Mouse (Mus musculus) NIH3T3 (cell line): ENCODE results near the gene Kcnc4.

ENCODE experiments used
- DNase-seq: peaks from one replicate; pipeline ENCODE4 v3.0.0-alpha.2; 2012; ENCODE audit warnings: low read depth

Gene Kcnc4

DNA sequence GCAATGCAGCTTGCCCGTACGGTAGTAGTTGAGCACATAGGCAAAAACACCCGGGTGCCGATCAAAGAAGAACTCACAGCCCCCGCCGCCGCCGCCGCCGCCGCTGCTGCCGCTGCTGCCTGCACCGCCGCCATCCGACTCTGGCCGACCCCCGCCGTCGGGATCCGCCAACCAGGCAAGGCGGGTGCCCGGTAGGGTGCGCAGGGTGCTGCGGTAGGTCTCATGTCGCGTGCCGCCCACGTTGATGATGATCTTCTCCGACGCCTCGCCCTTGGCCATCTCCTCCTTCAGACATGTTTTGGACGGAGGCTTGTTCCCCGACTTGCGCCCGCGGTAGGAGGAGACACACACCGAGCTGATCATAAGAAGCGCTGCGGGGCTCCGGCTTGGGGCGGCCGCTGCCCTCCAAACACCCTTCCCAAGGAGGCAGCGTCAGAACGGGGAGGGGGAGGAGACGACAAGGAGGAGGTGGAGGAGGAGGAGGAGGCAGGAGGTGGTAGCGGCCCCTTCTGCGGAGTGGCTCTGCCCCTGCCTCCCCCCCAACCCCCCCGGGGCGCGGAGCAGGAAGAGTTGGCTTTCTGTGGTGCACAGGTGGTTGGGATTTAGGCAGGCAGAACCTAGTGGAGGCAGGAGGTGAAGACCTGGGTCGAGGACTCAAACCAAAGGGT, 690 bp downstream of the Kcnc4 start:
- DNase-seq, result no peak

DNA sequence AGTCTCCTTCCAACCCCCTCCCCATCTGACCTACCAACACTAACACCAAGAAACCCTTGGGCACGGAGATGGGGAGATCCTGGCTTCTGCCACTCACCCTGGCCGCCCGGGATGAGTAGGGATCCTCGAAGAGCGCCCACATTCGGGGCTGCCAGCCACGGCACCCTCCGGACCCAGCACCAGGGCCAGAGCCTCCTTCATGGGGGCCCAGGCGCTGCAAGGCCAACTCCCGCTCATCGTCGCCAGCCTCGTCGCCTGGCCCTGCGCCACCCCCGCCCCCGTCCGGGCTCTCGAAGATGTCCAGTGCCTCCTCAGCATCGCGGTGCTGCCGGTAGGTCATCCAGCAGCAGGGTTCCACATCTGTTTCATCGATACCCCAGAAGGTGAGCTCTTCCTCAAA, 1.2 kb downstream of the Kcnc4 start:
- DNase-seq, result no peak

DNA sequence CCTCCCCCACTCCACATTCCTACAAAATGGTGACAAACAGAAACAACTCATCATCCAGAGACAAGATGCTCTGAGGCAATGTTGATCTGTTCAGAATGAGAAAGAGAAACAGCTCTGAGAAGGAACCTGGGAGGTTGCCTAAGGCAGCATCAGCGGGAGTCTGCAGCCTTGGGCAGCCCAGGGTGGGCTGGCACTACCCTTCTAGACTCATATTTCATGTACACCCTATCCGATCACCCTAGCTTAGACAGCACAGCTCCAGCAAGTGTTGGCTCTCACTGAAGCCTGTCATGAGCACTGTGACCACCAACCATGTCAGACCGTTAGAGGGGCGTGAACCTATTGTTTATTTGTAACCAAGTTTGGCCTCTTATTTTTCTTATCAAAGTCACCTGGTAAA, 5.1 kb downstream of the Kcnc4 start:
- DNase-seq, result no peak

- DNase-seq, result peak; percentile 44
These were observed 12.5 kb downstream of the Kcnc4 start for GRCm38 (mm10) chr3:107446822-107447221.

- no peak for DNase-seq
These were observed 15.5 kb downstream of the Kcnc4 start for GRCm38 (mm10) chr3:107443866-107444265.

DNA sequence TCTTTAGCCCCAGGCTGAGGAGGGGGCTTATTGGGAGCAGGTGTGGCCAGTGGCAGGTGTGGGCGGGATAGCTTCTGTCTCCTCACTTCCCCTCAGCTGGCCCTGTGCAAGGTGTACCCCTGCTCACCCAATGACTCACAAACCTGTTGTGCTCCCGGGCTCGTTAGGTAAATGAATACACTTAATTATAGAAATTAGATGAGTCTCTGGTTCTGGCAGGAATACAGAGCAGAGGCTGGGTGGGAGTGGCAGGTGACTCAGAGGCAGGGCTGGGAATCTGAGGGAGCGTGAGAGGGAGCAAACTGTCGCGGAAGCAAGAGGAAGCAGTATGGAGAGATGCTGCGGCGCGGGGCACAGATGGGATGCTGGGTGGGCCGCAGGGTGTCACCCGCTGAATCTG, 17.2 kb downstream of the Kcnc4 start:
- no peak for DNase-seq

GRCm38 (mm10) chr3:107441306-107441705, 18.0 kb downstream of the Kcnc4 start:
- no peak for DNase-seq

DNA sequence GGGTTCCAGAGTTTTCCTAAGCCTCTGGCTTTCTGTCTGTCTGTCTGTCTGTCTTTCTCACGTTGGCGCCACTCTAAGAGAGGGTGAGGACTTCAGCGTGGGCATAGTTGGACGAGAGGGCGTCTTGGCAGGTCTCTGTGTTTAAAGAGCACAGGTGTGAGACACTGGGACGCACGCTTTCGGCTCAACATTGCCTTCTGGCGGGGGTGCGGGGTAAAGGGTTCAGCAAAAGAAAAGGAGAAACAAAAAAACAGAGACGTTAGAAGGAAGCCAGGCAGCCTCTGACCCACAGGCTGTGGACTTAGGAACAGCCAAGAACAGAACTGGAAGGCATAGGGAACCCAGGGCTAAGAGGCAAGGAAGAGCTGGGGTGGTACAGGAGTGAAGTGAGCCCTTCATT, 20.1 kb downstream of the Kcnc4 start:
- DNase-seq, result no peak

DNA sequence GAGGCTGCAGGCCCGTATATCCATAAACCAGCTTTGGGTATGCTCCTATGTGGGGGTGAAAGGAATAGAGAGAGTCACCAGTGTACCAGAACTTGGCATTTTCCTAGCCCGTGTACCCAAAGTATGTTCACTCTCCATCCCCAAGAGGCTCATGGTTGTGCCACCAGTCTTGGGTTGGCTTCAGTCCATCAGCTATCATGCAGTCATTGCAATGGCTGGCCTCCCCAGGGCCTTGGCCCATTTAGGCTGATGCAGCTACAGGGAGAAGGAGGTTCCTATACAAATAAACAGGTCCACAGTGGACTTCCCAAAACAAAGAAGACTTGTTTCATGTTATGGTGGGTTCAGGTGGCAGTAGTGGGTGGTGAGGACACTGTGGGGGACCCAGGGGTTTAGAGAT, 21.7 kb downstream of the Kcnc4 start:
- DNase-seq, result no peak

GRCm38 (mm10) chr3:107436434-107436833, 22.9 kb downstream of the Kcnc4 start:
- DNase-seq, result no peak

- peak; percentile 37 for DNase-seq
These were observed 25.7 kb downstream of the Kcnc4 start for GRCm38 (mm10) chr3:107433614-107434013.

DNA sequence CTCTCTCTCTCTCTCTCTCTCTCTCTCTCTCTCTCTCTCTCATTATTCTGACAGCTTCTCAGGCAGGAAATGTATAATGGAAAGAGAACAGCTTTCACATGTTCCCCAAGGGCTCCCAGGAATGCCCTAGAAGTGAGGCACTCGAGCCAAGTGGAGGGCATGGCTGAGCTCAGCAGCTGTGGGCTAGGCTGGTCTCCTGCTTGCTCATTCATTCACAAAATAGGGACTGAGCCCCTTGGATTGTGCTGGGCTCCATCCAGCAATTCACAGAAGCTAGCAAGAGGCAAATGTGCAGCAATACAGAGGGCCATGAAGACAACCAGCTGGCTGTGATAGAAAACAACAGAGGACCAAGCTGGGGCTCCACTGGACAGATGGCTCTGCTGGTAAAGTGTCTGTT, 28.1 kb downstream of the Kcnc4 start:
- DNase-seq, result no peak

- no peak for DNase-seq
These were observed 34.9 kb downstream of the Kcnc4 start for GRCm38 (mm10) chr3:107424258-107425041.

- no peak for DNase-seq
These were observed 39.2 kb downstream of the Kcnc4 start for GRCm38 (mm10) chr3:107420156-107420555.

- no peak for DNase-seq
These were observed 42.1 kb downstream of the Kcnc4 start for GRCm38 (mm10) chr3:107417287-107417644.

DNA sequence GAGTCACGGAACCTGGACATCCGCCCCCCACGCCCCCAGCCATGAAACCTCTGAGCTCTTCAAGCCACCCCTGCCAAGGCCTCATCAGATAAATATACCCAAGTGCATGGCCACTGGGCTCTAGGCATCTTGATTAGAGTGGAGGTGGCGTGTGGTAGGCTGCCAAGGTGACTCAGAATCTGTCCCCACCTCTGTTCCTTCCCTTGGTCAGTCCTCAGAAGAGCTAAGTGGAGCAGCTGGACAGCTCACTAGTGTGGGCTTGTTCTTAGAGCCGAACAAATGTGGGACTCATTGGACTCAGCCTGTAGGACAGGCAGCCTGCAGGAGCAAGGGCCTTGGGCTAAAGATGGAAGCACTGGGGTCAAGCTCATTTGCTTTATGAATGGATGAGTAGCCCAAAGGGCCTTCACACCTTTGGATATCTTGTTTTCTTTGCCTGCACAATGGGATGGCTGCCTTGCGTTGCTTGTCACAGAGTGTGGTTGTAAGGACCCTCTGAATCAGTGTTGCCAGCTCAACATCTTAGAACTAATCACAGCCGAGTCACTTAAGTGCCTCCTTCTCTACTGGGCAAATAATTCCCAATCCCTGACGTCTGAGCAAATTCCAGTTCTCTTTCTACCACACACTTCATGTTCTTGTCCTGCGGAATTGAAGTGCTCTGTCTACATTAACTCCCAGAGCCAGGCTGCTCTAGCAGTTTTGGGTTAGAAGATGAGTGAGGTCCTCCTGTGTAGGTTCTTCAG, 42.6 kb downstream of the Kcnc4 start:
- DNase-seq, result no peak

GRCm38 (mm10) chr3:107413093-107413492, 46.3 kb downstream of the Kcnc4 start:
- no peak for DNase-seq

GRCm38 (mm10) chr3:107412509-107412908, 46.8 kb downstream of the Kcnc4 start:
- no peak for DNase-seq

DNA sequence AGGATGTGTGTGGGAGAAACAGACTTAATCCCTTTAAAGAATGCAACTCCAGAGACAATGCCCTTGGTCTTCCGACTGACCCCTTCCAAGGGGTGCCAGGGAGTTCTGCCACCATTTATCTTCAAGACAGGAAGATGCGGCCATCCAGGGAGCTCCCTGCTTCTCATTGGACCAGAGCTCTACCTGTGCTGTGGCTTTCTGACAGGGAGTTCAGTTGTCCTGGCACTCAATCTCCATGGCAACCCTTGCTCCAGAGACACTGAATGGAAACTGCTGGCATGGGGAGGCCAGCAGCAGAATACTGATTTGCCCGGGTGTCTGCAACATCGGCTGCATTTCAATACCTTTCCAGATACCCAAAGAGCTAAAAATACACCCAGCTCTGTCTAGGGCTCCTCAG, 47.7 kb downstream of the Kcnc4 start:
- DNase-seq, result no peak

- no peak for DNase-seq
These were observed 58.0 kb downstream of the Kcnc4 start for GRCm38 (mm10) chr3:107401401-107401800.

- DNase-seq, result no peak
These were observed 59.2 kb downstream of the Kcnc4 start for GRCm38 (mm10) chr3:107399991-107400640.

DNA sequence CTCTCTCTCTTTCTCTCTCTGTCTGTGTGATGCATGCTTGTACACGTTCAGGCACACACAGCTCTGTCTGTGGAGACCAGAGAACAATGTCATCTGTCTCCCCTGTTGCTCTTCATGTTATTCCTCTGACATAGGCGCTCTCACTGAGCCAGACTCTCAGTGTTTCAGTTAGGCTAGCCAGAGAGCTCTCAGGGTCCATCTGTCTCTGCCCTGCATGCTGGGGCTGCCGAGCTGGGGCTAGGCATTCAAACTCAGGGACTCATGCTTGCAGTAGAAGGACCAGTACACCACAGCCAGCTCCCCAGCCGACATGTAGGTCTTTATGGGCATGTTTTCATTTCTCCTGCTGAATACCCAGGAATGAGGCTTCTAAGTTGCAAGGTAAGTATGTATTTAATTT, 68.2 kb downstream of the Kcnc4 start:
- DNase-seq, result no peak
